Mouse (Mus musculus): ENCODE data around the gene Gm27021.
"Not testable (repeated sequence)": the region's sequence is repeated elsewhere in the genome, so short reads cannot be mapped to it uniquely, and the experiment has no call there.

Gene Gm27021

GRCm38 (mm10) chr8:120685591-120685990 is 17.7 kb upstream of the Gm27021 start:
- DNase-seq (ENCODE audit: low spot score), result no peak

DNA sequence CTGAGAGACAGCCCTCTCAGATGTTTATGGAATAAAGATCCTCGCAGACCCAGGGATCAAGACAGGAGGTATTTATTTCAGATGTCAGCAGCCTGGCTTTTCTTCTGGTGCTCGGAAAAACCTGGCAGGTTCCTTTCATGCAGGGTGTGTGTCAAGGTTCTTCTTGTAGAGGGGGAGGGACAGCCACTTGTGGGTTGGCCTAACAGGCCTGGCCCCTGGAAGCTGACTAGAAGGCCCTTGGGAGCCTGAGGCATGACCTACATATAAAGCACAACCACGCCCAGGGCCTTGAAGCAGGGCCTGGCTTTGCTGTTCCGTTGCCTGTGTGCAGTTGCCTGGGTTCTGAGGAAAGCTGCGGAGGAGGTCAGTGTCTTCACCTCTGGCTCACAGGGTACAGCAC is 17.2 kb upstream of the Gm27021 start:
- DNase-seq (ENCODE audit: low spot score), result no peak

DNA sequence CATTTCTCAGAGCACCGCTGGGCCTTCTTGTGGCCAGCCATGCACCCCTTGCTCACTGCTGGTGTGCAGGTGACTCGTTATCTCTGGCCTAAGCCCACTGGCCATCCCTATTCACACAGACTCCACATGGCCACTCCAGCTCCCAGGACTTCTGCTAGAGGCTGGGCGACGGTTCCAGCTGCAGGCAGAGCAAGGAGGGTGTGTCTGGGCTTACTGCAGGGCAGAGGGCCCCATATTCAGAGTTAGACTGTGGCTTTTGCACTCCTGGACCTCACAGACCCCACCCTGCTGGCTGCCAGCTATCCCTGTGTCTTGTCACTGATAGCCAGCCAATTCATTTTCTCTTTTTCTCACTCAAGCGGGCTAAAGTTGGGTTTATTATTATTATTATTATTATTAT is 16.2 kb upstream of the Gm27021 start:
- no peak for DNase-seq (ENCODE audit: low spot score)

DNA sequence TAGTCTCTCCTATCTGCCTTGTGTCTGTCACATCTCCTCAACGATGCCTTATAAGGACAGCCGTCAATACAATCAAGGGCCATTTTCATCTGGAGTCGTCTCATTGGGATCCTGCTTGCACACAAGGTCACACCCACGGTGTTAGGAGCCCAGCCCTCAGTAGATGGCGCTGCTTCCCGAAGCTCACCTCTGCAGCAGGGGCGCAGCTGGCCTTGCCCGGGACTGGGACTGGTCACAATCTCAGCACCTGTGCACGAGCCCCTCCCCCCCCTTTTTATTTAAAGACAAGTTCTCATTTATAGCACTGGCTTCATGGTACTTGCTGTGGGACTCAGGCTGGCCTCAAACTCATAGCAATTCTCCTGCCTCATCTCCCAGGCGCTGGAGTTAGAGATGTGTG is 15.7 kb upstream of the Gm27021 start:
- no peak for DNase-seq (ENCODE audit: low spot score)

DNA sequence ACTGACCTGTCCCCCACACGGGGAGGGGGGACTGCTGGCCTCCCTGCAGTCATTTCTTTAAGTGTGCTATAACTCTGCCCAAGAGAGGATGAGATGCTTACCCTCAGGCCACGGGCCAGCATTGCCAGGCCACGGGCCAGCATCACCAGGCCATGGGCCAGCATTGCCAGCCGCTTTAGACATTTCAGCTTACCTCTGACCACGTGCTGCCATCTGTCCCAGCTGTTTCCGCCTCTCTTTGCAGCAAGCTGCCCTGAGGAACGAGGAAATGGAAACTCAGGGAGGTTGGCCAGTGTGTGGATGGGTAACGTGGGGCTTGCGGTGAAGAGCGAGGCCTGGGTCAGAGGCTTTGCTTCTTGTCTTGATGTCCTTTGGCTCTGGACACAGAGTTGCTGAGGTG is 13.2 kb upstream of the Gm27021 start:
- DNase-seq (ENCODE audit: low spot score), result no peak

DNA sequence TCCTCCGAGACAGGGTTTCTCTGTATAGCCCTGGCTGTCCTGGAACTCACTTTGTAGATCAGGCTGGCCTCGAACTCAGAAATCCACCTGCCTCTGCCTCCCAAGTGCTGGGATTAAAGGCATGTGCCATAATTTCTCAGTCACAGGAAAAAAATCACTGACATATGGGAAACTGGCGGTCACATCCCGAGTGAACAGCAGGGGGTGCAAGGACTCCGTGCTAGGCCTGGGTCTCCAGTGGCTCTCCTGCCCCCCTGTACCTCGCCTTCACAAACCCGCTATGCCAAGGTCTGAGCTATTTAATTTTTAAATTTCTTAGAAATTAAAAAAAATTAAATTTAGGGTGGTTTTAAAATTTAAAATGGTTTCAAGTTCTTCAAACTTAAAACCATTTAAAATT is 12.5 kb upstream of the Gm27021 start:
- not testable (repeated sequence) for DNase-seq (ENCODE audit: low spot score)

- no peak for DNase-seq (ENCODE audit: low spot score)
Measured at GRCm38 (mm10) chr8:120679629-120680387, 11.9 kb upstream of the Gm27021 start.

DNA sequence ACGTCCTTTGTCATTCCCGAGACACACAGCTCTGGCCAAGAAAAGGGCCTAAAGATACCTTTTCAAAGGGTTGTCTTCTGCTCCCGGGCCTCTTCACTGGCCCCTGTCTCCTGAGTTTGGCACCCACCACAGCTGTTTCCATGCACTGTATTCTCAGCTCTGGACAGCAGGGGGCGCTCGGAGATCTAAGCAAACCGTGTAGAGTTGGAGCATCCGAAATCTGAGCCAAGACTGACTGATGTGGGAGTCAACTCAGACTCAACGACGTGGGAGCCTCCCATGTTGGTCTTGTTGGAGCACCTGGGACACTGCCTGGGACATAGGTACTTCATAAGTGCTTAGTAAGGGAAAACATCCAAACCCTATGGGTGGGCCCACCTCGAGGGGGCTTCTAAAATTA is 10.6 kb upstream of the Gm27021 start:
- peak; percentile 68 for DNase-seq (ENCODE audit: low spot score)

GRCm38 (mm10) chr8:120675718-120676117 is 7.8 kb upstream of the Gm27021 start:
- DNase-seq (ENCODE audit: low spot score), result no peak

DNA sequence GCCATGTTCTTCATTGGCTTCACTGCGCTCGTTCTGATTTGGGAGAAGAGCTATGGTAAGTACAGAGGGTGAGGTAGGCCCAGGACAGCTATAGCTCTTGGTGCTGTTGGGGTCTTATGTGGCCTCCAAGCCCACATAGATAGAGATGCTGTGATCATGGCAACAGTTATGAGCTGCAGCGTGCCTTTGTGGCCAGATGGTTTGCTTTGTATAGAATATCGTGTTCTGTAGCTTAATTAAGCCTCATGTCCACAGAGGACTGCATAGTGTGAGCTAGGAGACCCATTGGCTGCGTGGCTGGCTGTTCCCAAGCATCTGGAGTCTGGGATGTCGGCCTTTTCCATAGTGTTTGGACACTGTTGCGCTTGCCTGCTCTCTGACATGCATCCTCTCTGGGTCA is 5.4 kb upstream of the Gm27021 start:
- no peak for DNase-seq (ENCODE audit: low spot score)

DNA sequence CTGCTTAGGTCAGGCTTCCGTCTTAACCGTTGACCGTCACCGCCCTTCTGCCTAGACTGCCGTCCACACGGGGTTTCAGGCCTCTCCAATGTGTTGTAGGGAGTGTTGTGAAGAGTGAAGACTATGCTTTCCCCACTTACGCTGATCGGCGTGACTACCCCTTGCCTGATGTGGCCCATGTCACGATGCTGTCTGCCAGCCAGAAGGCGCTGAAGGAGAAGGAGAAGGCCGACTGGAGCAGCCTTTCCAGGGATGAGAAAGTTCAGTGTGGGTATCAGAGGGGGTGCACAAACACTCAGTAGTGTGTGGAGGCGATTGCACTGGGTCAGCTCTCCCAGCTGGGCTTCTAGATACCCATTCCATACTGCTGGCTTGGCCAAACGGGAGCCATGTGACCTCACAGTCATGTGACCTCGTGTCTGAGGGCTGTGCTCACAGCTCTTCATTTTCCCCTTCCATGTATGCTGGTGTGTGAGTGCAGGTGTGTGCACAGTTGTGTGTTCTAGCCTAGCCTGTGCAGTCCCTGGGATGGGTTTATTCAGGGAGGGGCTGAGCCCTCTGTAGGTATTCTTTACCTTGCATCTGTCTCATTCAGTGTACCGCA is 4.8 kb upstream of the Gm27021 start:
- no peak for DNase-seq (ENCODE audit: low spot score)

DNA sequence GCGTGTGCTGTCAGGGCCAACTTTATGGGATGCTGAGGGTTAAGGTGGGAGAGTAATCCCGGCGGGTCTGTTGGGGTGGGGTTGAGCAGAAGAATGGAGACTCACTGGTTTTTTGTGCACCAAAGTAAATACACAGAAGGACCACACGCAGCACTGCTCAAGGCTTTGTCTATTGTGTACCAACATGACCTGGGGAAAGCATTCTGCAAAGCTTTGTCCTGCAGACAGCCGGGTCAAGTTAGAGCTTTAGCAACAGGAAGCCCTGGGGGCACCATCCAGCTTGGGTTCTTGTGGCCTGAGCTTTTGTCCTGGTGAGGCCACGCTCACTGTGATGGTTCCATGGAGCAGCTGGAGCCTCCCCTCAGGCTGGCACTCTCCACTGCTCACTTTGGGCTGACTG is 3.9 kb upstream of the Gm27021 start:
- DNase-seq (ENCODE audit: low spot score), result no peak

GRCm38 (mm10) chr8:120668374-120668905 is 561 bp upstream of the Gm27021 start, which contains the start of gene Emc8:
Gene Emc8, minus strand, starts transcription at chr8:120668573.
- DNase-seq (ENCODE audit: low spot score), result no peak

GRCm38 (mm10) chr8:120666807-120667470 is 940 bp downstream of the Gm27021 start:
- DNase-seq (ENCODE audit: low spot score), result no peak

DNA sequence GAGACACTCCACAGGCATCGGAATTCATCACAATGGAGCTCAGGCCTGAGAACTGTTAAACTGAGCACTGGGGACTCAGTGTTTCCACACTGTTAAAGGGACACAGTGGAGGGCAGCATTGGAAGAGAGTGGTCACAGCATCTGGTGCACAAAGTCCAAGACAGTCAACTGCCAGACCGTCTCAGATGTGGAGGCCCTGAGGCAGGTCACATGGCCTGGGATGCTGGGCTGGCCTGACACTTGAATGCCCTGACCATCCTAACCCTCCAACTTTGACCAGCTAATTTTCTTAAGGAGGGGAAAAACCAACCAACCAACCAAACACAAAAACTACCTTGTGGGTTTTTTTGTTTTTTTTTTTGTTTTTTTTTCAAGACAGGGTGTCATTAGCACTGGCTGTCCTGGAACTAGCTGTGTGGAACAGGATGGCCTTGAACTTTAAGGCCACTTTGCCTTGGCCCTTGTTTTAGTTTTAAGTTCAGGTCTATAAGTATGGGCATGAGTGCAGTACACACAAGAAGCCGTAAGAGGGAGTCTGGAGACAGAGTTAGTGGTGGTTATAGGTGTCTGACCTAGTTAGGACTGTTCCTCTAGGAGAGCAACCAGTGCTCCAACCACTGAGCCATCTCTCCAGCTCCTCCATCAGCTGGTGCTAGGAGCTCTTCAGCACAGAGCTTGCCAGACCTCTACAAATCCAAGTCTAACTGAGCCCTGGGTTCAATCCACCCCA is 2.0 kb downstream of the Gm27021 start:
- no peak for DNase-seq (ENCODE audit: low spot score)

- no peak for DNase-seq (ENCODE audit: low spot score)
Measured at GRCm38 (mm10) chr8:120664566-120664965, 3.3 kb downstream of the Gm27021 start.

GRCm38 (mm10) chr8:120657415-120657814 is 10.5 kb downstream of the Gm27021 start:
- no peak for DNase-seq (ENCODE audit: low spot score)

DNA sequence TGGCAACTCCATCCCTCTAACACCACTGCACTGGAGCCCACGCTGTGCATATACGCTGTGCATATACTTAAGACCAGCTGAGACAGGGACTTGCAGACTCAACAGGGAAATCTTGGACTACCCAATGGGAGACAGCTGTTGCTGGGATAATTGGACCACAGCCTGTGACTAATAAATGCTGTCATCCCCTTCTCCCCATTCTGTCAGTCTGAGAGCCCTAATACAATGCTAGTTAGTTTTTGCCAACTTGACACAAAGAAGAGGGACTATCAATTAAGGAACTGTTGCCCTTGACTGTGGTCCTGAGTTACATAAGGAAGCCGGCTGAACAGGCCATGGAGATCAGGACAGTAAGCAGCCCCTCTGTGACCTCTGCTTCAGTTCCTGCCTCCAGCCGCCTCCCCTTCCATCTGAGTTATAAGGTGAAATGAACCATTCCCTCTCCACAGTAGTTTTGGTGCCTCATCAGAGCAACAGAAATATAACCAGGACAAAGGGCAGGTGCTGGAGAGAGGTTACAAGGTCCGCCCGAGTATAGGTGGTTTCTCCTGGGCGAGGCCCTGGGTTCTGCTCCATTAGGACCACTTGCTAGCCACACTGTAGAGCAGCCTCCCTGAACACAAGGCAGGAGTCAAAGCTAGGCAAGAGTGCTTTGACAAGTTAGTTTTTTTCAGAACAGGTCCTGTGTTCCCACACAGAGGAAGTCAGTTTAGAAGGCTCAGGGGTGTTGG is 11.4 kb downstream of the Gm27021 start:
- DNase-seq (ENCODE audit: low spot score), result no peak

DNA sequence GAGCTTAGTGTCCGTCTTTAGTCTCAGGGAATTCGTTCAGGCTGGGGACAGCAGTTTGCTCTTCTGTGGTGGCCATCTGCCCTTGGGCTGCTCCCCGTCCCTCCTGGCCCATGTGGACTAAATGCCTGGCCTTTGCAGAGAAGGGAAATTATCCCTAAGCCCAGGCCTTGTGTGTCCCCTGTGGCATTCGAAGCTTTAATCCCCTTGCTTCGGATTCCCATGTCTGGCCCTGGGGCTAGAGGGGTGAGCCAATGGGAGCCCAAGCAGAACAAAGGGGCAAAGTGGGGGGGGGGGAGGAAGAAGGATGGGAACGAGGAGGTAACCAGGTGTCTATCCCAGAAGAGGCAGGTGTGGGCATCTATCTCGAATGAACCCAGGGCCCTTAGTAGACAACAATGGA is 20.3 kb downstream of the Gm27021 start, which contains the start of gene 1190005I06Rik:
Gene 1190005I06Rik (minus strand): TSS at position 101 of the 400 bp plus-strand sequence.
- no peak for DNase-seq (ENCODE audit: low spot score)

DNA sequence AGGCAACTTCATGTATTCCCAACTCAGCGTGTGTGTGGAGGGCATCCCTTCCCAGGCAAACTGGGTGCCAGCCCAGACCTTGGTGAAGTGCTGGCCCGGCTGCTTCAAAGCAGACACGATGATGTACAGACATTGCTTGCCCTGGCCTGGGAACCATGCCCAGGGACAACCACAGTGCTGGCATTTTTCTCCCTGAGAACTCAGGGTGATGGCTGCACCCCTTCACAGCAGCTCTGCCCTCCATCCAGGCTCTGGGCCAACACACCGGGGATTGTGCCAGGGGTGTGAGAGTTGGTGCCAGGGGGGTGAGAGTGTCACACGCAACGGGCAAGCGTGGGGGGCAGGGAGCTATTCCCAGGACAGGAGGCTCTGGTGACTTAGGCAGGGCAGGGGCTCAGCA is 23.2 kb downstream of the Gm27021 start:
- DNase-seq (ENCODE audit: low spot score), result peak; percentile 63

GRCm38 (mm10) chr8:120642031-120642662 is 25.7 kb downstream of the Gm27021 start:
- DNase-seq (ENCODE audit: low spot score), result no peak

Measured in left cerebral cortex, adult 11 months (tissue).